Mouse (Mus musculus): ENCODE results near the gene Tnfaip2. TPM values are rescaled to one million over a fixed set of nuclear protein-coding genes. Genes with fewer than 3 reads are reported as not detected.

Tnfaip2 gene
- total RNA-seq, 2 experiments from 2014 or later, result 0.40 to 0.93 TPM

Other genes with a start within 250 kb of the Tnfaip2 start
- 10 to 100 TPM; 15.1 to 18.7 TPM for gene Amn, start 171.4 kb upstream of the Tnfaip2 start, total RNA-seq (2021)
- 100 to 1,000 TPM; 138 to 141 TPM for gene Cdc42bpb, start 64.8 kb upstream of the Tnfaip2 start, total RNA-seq (2021)
- gene Lbhd2, start 35.7 kb upstream of the Tnfaip2 start, total RNA-seq (2021), result 1 to 10 TPM in 1 of 2 experiments, not detected in 1; 1.8 TPM
- under 1 TPM; 0.62 to 0.70 TPM for gene Exoc3l4, start 25.5 kb upstream of the Tnfaip2 start, total RNA-seq (2021)
- gene Gm266, start 43.4 kb downstream of the Tnfaip2 start, total RNA-seq (2021), result 1 to 10 TPM; 4.0 to 6.6 TPM
- gene Eif5, start 95.5 kb downstream of the Tnfaip2 start, total RNA-seq (2021), result 100 to 1,000 TPM; 237 to 261 TPM
- gene Mark3, start 132.1 kb downstream of the Tnfaip2 start, total RNA-seq (2021), result 100 to 1,000 TPM; 122 to 125 TPM
- gene Ckb, start 229.9 kb downstream of the Tnfaip2 start, total RNA-seq (2021), result 1,000 to 10,000 TPM; 1,395 to 1,474 TPM
- 10 to 100 TPM; 18.9 to 19.7 TPM for gene Trmt61a, start 235.6 kb downstream of the Tnfaip2 start, total RNA-seq (2021)

Measured in left cerebral cortex, postnatal 14 days (tissue).